Mouse (Mus musculus): ENCODE data around the gene Polrmt.

Polrmt gene

GRCm38 (mm10) chr10:79745898-79746773 is at the start of gene Polrmt:
Polrmt (minus strand) TSS chr10:79746581.
- DNase-seq = peak; percentile 96 to 97

DNA sequence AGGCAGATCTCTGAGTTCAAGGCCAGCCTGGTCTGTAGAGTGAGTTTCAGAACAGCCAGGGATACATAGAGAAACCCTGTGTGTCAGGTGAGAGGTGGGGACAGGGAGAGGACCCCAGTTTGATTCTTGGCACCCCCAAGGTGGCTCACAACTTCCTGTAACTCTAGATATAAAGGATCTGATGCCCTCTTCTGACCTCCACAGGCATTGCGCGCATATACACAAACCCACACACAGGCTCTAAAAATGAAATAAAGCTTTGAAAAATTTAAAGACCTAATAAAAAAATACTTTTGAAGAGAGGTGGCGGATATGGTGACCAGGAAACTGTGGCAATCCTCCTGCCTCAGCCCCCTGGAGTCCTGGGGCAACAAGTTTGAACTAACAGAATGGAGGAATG is 49.5 kb upstream of the Polrmt start:
- DNase-seq = no peak

DNA sequence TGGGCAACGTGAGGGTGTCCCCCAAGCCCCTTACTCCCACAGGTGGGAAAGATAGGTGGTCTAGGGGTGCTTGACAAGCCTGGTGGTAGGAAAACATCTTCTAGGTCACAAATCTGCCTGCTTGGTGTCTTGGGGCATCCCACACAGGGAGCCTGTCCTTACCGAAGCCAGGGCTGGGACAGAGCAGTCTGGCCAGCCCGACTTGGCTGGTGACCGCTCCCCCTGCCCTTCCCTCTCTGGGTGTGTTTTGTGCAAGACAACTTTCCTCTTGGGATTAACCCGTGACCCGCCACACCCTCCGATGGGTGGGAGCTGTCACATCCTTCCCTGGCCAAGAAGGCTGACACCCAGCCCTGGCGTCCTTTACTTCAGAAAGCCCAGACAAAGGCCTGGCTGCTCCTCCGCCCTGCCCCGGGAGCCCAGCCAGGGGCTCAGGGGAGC is 48.1 kb upstream of the Polrmt start:
- peak; percentile 48 to 57 for DNase-seq

DNA sequence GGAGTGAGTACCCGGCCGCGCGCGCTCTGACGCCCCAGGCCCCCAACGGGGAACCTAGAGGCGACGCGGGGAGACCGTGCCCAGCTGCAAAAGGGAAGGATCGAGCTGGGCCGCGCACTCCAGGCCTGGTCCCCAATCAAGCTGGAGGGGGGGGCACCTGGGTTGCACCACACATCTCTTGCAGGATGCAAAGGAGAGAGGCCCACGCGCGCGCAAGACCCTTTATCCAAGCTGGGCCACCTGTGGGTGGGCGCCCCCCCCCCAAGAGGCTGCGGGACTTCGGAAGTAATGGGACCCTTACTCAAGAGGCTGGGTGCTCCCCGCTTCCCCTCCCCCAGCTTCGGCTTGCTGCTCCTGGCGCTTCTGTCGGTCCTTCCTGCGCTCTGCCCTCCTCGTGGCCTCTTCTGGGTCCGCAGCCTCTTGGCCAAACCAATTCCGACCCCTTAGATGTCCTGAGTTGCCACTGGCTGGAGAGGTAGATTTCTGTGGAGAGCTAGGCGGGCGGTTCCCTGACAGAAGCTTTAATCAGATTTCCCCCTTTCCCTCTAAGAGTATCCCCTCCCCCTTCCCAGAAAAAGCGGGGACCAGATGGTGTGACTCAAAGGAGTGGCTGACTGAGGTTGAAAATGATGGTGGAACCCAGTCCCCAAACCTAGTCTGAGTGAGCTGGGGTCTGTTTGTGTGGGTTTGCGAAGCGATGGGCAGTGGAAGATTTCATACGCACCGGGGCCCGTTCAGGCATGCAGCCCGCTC is 47.5 kb upstream of the Polrmt start:
- peak; percentile 59 to 63 for DNase-seq

DNA sequence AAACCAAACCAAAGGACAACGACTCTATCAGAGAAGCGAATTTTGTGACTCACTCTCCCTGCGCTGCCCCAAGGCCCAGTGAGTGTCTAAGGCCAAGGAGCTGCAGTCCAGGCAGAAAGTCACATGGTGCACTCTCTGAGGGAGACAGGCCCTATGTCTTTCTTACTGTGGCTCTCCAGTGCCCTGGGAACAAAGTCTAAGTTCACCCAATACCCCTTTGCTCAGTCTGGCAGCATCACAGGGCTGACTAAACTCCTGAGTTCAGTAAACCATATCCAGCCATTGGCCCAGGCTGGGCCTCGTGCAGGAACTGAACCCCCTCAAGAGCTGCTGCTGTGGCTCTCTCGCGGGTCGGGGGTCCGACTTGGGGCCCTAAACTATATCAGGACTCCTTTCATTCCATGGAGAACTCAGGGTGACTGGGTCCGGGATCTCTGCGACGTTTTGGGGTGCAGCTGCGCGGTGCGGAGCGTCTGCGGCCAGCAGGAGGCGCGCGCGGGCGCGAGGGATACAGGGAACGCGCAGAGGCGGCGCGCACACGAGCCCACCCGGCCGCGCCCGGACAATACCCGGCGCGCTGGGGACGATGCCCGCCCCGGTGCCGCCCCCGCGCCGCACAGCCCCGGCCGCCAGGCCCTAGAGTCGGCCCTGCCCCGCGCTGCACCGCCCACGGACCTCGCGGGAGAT is 46.8 kb upstream of the Polrmt start, which contains the start of gene Palm:
TSS of gene Palm (plus strand) at position 522 of the 687 bp plus-strand sequence.
- peak; percentile 81 to 95 for DNase-seq

- DNase-seq = no peak
Measured at GRCm38 (mm10) chr10:79792339-79793040, 46.1 kb upstream of the Polrmt start.

GRCm38 (mm10) chr10:79790861-79791260 is 44.5 kb upstream of the Polrmt start, which contains the start of gene Prss57:
Prss57 (minus strand) TSS chr10:79790961.
- no peak for DNase-seq

- no peak for DNase-seq
Measured at GRCm38 (mm10) chr10:79789581-79789980, 43.2 kb upstream of the Polrmt start.

GRCm38 (mm10) chr10:79788386-79789158 is 42.2 kb upstream of the Polrmt start:
- DNase-seq = peak; percentile 77 to 86

GRCm38 (mm10) chr10:79783920-79784800 is 37.8 kb upstream of the Polrmt start:
- DNase-seq = peak in 1 of 2 experiments; percentile 60

GRCm38 (mm10) chr10:79783050-79783449 is 36.7 kb upstream of the Polrmt start:
- no peak for DNase-seq

DNA sequence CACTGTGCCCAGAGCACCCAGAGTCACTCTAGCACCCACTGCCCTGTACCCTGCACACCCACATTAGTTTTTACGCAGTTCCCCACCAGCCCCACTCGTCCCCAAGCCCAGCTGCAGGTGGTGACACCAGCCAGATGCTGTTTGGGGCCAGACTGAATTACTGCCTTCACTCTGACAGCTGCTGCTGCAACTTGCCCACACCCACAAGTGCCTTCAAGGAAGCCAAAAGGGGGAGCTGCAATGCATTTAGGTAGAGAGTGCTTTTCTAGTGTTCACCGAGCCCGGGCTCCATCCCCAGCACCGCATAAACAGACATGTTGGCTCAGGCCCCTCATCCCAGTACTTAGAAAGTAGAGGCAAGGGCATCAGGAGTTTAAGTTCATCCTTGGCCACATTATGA is 35.6 kb upstream of the Polrmt start:
- no peak for DNase-seq

DNA sequence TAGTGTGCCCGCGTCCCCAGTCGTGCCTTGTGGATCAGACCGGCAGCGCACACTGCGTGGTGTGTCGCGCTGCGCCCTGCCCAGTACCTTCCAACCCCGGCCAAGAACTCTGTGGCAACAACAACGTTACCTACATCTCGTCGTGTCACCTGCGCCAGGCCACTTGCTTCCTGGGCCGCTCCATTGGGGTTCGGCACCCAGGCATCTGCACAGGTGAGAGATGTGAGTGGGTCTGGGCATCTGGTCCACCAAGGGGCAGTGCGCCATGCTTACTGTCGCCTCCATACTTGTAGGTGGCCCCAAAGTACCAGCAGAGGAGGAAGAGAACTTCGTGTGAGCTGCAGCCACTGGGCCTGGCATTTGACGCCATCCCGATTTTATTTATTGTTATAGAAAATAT is 34.8 kb upstream of the Polrmt start:
- peak in 1 of 2 experiments; percentile 50 for DNase-seq

DNA sequence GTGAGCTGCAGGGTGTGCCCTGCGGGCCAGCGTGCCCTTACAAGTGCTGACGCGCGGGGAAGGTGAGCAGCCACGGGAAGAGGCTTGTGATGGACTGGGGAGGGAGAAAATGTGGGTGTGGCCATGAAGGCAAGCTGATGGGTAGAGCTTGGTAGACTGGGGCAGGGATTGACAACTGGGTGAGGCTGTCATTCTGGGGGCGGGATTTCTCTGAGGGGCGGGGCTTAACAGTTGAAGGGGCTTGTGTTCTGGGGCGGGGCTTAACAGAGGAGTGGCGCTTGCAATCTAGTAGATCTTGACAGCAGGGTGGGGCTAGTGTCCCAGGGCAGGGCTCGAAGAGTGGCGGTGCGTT is 34.3 kb upstream of the Polrmt start:
- no peak for DNase-seq

DNA sequence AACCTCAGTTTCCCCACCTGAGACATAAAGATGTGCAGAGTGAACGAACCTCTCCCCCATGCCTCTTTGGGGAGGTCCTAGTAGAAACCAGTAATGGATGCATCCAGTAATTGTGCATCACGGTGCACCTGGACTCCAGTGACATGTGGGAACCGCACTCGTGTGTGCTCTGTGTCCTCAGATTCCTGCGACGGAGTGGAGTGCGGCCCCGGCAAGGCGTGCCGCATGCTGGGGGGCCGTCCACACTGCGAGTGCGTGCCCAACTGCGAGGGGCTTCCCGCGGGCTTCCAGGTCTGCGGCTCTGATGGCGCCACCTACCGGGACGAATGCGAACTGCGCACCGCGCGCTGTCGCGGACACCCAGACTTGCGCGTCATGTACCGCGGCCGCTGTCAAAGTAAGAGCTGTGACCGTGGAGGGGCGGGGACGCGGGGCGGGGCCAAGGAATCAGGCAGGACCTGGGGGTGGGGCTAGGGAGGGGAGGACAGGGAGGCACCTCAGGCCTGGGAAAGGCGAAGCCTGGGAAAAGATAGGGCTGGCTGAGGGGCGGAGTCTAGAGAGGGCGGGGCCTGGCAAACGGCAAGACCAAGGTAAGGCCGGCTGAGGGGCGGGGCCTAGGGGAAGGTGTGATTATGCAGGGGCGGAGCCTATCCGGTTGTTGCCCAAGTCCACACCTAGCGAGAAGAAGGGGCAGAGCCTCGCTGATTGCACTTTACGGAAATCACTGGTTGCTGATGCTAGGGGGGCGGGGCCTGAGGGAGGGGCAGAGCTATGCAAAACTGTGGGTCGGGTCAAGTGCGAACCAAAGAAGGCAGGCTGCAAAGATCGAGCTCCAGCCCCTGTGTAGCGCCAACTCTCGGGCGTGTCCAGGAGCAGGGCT is 33.6 kb upstream of the Polrmt start:
- DNase-seq = peak; percentile 96 to 99

- DNase-seq = no peak
Measured at GRCm38 (mm10) chr10:79779193-79779592, 32.8 kb upstream of the Polrmt start.

DNA sequence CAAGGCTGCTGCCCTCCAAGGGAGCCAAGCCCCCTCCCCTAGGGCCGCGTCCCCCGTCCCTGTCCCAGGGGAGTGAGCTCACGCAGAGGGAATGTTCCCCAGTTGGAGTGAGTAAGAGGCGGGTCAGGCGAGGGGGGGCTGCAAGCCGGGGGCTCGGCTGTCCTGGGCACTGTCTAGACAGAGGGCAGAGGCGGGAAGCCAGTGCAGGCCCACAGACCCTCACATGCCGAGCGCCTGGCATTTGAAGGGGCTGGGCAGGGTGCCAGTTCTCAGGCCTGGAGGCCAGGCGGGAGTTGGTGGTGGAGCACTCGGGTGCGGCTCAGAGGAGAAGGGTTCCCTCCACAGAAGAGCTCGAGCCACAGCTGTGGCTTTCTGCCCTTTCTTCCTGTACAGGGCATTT is 31.6 kb upstream of the Polrmt start:
- peak in 1 of 2 experiments; percentile 48 for DNase-seq

DNA sequence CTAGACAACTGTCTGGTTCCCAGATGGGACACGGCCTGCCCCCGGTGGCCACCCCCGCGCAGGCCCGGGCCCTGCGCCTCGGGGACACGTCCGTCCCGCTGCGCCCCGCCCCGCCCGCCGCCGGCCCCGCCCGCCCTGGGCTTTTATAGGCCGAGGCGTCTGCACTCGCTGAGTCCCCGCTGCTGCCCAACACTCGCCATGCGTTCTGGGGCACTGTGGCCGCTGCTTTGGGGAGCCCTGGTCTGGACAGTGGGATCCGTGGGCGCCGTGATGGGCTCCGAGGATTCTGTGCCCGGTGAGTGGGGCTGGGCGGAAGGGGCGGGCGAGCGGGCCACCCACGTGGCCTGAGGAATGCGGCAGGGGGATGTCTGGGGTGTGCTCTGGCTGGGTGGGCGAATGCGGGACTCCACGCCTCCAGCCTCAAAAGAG is 30.7 kb upstream of the Polrmt start, which contains the start of gene Fstl3:
TSS of gene Fstl3 (plus strand) at position 170 of the 429 bp plus-strand sequence.
- DNase-seq = no peak

All from cerebellum, adult 18-20 months (tissue).